Mouse (Mus musculus): ENCODE data around the gene Ppfibp1. TPM values are rescaled to one million over a fixed set of nuclear protein-coding genes. Genes with fewer than 3 reads are reported as not detected.

The Ppfibp1 gene
- total RNA-seq, 2 experiments from 2014 or later = 56.5 to 64.7 TPM

Other genes starting within 250 kb of the Ppfibp1 start
- gene Med21, start 245.9 kb upstream of the Ppfibp1 start, total RNA-seq (2021) = 10 to 100 TPM; 41.1 to 46.1 TPM
- 10 to 100 TPM; 38.8 to 42.2 TPM for gene Tm7sf3, start 245.7 kb upstream of the Ppfibp1 start, total RNA-seq (2021)
- gene Stk38l, start 163.5 kb upstream of the Ppfibp1 start, total RNA-seq (2021) = 10 to 100 TPM; 19.2 to 22.9 TPM
- 10 to 100 TPM in 1 of 2 experiments, 1 to 10 TPM in 1; 9.8 to 14.1 TPM for gene Arntl2, start 92.4 kb upstream of the Ppfibp1 start, total RNA-seq (2021)
- gene Smco2, start 38.4 kb upstream of the Ppfibp1 start, total RNA-seq (2021) = not detected
- gene 1700034J05Rik, start 65.9 kb downstream of the Ppfibp1 start, total RNA-seq (2021) = not detected
- 1 to 10 TPM; 2.5 to 2.8 TPM for gene Rep15, start 144.1 kb downstream of the Ppfibp1 start, total RNA-seq (2021)
- gene Mrps35, start 154.3 kb downstream of the Ppfibp1 start, total RNA-seq (2021) = 10 to 100 TPM; 43.5 to 50.7 TPM
- under 1 TPM in 1 of 2 experiments, not detected in 1; 0.87 TPM for gene Mansc4, start 198.5 kb downstream of the Ppfibp1 start, total RNA-seq (2021)
- gene Klhl42, start 202.9 kb downstream of the Ppfibp1 start, total RNA-seq (2021) = 10 to 100 TPM; 23.5 to 25.7 TPM